Mouse (Mus musculus): ENCODE results near the gene Ldlr.

Gene Ldlr

GRCm38 (mm10) chr9:21747238-21747774 lies 24.0 kb downstream of the Ldlr start:
- Histone ChIP-seq H3K36me3 (ENCODE audit: insufficient read depth, low read length) (peaks cover 85% of the 10 kb centered on the region), H3K9me3 (ENCODE audit: low read length) (no peaks in the 10 kb centered on the region), H3K4me3 (replicated peaks; ENCODE audit: low read length) (no peak overlapping the region), H3K4me1 (replicated peaks; ENCODE audit: low read depth, low read length) (peaks cover 48% of the 10 kb centered on the region), H3K27me3 (ENCODE audit: insufficient read depth, low read length) (no peaks in the 10 kb centered on the region)
- TF ChIP-seq POU5F1 (IDR thresholded peaks at IDR 0.05; ENCODE audit: borderline replicate concordance, low read length) (no peak), CTCF (conservative IDR thresholded peaks at IDR 0.05; ENCODE audit: low read length) (no peak), NANOG (IDR thresholded peaks at IDR 0.05; ENCODE audit: borderline replicate concordance, low read length) (no peak)

GRCm38 (mm10) chr9:21748033-21748432 lies 24.8 kb downstream of the Ldlr start:
- no peaks in the 10 kb centered on the region for H3K9me3 ChIP-seq (ENCODE audit: low read length)
- H3K36me3 ChIP-seq (ENCODE audit: insufficient read depth, low read length): peaks cover 78% of the 10 kb centered on the region
- H3K4me3 ChIP-seq (replicated peaks; ENCODE audit: low read length): no peak overlapping the region
- TF ChIP-seq POU5F1 (IDR thresholded peaks at IDR 0.05; ENCODE audit: borderline replicate concordance, low read length) (no peak), NANOG (IDR thresholded peaks at IDR 0.05; ENCODE audit: borderline replicate concordance, low read length) (no peak), CTCF (conservative IDR thresholded peaks at IDR 0.05; ENCODE audit: low read length) (no peak)
- H3K27me3 ChIP-seq (ENCODE audit: insufficient read depth, low read length): no peaks in the 10 kb centered on the region
- H3K4me1 ChIP-seq (replicated peaks; ENCODE audit: low read depth, low read length): peaks cover 54% of the 10 kb centered on the region

- Histone ChIP-seq H3K4me1 (replicated peaks; ENCODE audit: low read depth, low read length) (peaks cover 57% of the 10 kb centered on the region), H3K36me3 (ENCODE audit: insufficient read depth, low read length) (peaks cover 76% of the 10 kb centered on the region), H3K9me3 (ENCODE audit: low read length) (no peaks in the 10 kb centered on the region), H3K27me3 (ENCODE audit: insufficient read depth, low read length) (no peaks in the 10 kb centered on the region), H3K4me3 (replicated peaks; ENCODE audit: low read length) (no peak overlapping the region)
- no peak for TF ChIP-seq POU5F1 (IDR thresholded peaks at IDR 0.05; ENCODE audit: borderline replicate concordance, low read length)
- TF ChIP-seq NANOG (IDR thresholded peaks at IDR 0.05; ENCODE audit: borderline replicate concordance, low read length): no peak
- no peak for TF ChIP-seq CTCF (conservative IDR thresholded peaks at IDR 0.05; ENCODE audit: low read length)
Measured at GRCm38 (mm10) chr9:21748491-21748890, 25.2 kb downstream of the Ldlr start.

GRCm38 (mm10) chr9:21749382-21750118 lies 26.3 kb downstream of the Ldlr start:
- Histone ChIP-seq H3K36me3 (ENCODE audit: insufficient read depth, low read length) (peaks cover 76% of the 10 kb centered on the region), H3K4me3 (replicated peaks; ENCODE audit: low read length) (no peak overlapping the region), H3K27me3 (ENCODE audit: insufficient read depth, low read length) (no peaks in the 10 kb centered on the region), H3K9me3 (ENCODE audit: low read length) (no peaks in the 10 kb centered on the region), H3K4me1 (replicated peaks; ENCODE audit: low read depth, low read length) (peaks cover 68% of the 10 kb centered on the region)
- TF ChIP-seq POU5F1 (IDR thresholded peaks at IDR 0.05; ENCODE audit: borderline replicate concordance, low read length) (no peak), NANOG (IDR thresholded peaks at IDR 0.05; ENCODE audit: borderline replicate concordance, low read length) (no peak), CTCF (conservative IDR thresholded peaks at IDR 0.05; ENCODE audit: low read length) (no peak)

- H3K27me3 ChIP-seq (ENCODE audit: insufficient read depth, low read length): no peaks in the 10 kb centered on the region
- H3K4me1 ChIP-seq (replicated peaks; ENCODE audit: low read depth, low read length): peaks cover 75% of the 10 kb centered on the region
- H3K9me3 ChIP-seq (ENCODE audit: low read length): no peaks in the 10 kb centered on the region
- TF ChIP-seq NANOG (IDR thresholded peaks at IDR 0.05; ENCODE audit: borderline replicate concordance, low read length): no peak
- no peak for TF ChIP-seq CTCF (conservative IDR thresholded peaks at IDR 0.05; ENCODE audit: low read length)
- no peak for TF ChIP-seq POU5F1 (IDR thresholded peaks at IDR 0.05; ENCODE audit: borderline replicate concordance, low read length)
- H3K36me3 ChIP-seq (ENCODE audit: insufficient read depth, low read length): peaks cover 76% of the 10 kb centered on the region
- 0 out of 2 replicates have a peak overlapping the region, but pooled peaks have one; percentile 4 for H3K4me3 ChIP-seq (replicated peaks; ENCODE audit: low read length)
Measured at GRCm38 (mm10) chr9:21750370-21750769, 27.1 kb downstream of the Ldlr start.

GRCm38 (mm10) chr9:21751347-21751746 lies 28.1 kb downstream of the Ldlr start:
- TF ChIP-seq CTCF (conservative IDR thresholded peaks at IDR 0.05; ENCODE audit: low read length): no peak
- no peak for TF ChIP-seq POU5F1 (IDR thresholded peaks at IDR 0.05; ENCODE audit: borderline replicate concordance, low read length)
- no peak for TF ChIP-seq NANOG (IDR thresholded peaks at IDR 0.05; ENCODE audit: borderline replicate concordance, low read length)
- Histone ChIP-seq H3K4me3 (replicated peaks; ENCODE audit: low read length) (no peak overlapping the region), H3K4me1 (replicated peaks; ENCODE audit: low read depth, low read length) (peaks cover 82% of the 10 kb centered on the region), H3K36me3 (ENCODE audit: insufficient read depth, low read length) (peaks cover 76% of the 10 kb centered on the region), H3K9me3 (ENCODE audit: low read length) (no peaks in the 10 kb centered on the region), H3K27me3 (ENCODE audit: insufficient read depth, low read length) (no peaks in the 10 kb centered on the region)

- TF ChIP-seq NANOG (IDR thresholded peaks at IDR 0.05; ENCODE audit: borderline replicate concordance, low read length): no peak
- no peak for TF ChIP-seq POU5F1 (IDR thresholded peaks at IDR 0.05; ENCODE audit: borderline replicate concordance, low read length)
- TF ChIP-seq CTCF (conservative IDR thresholded peaks at IDR 0.05; ENCODE audit: low read length): no peak
- Histone ChIP-seq H3K4me3 (replicated peaks; ENCODE audit: low read length) (peak overlapping the region; percentile 30), H3K36me3 (ENCODE audit: insufficient read depth, low read length) (peaks cover 76% of the 10 kb centered on the region), H3K9me3 (ENCODE audit: low read length) (no peaks in the 10 kb centered on the region), H3K4me1 (replicated peaks; ENCODE audit: low read depth, low read length) (peaks cover 86% of the 10 kb centered on the region), H3K27me3 (ENCODE audit: insufficient read depth, low read length) (no peaks in the 10 kb centered on the region)
Measured at GRCm38 (mm10) chr9:21752252-21752792, 29.0 kb downstream of the Ldlr start.

GRCm38 (mm10) chr9:21754003-21754402 lies 30.7 kb downstream of the Ldlr start:
- Histone ChIP-seq H3K9me3 (ENCODE audit: low read length) (no peaks in the 10 kb centered on the region), H3K27me3 (ENCODE audit: insufficient read depth, low read length) (no peaks in the 10 kb centered on the region), H3K36me3 (ENCODE audit: insufficient read depth, low read length) (peaks cover 76% of the 10 kb centered on the region), H3K4me1 (replicated peaks; ENCODE audit: low read depth, low read length) (peaks cover 94% of the 10 kb centered on the region), H3K4me3 (replicated peaks; ENCODE audit: low read length) (no peak overlapping the region)
- TF ChIP-seq CTCF (conservative IDR thresholded peaks at IDR 0.05; ENCODE audit: low read length) (no peak), NANOG (IDR thresholded peaks at IDR 0.05; ENCODE audit: borderline replicate concordance, low read length) (no peak), POU5F1 (IDR thresholded peaks at IDR 0.05; ENCODE audit: borderline replicate concordance, low read length) (no peak)

Measured in E14TG2a.4 (cell line).